Mouse (Mus musculus): ENCODE results near the gene Gm21882. TPM values are rescaled to one million over a fixed set of nuclear protein-coding genes. Genes with fewer than 3 reads are reported as not detected.
"Not testable (repeated sequence)": the region's sequence is repeated elsewhere in the genome, so short reads cannot be mapped to it uniquely, and the experiment has no call there.

Gm21882 gene
- not detected in 2 replicates for polyA plus RNA-seq (2014; fragmentation: Nextera tagmentation; extraction: Ambion mirVana)

DNA sequence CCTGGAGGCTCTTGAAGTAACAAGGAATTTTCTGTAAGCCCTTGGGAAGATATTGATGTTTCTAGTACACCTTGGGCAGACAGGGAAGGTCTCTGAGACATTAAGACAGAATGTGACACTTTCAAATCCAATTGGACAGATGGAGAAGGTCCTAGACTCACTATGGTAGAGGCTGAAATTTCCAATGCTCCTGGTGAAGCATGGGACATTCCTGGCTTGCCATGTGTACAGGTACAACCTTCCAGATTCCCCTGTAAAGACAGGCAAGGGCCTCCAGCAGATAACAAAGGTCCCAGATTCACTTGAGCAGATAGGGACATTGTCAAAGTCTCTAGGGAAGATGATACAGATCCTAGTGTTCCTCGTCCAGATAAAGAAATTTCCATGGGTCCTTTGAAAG, at the start of gene Gm21882:
TSS of gene Gm21882 (minus strand) at position 101 of the 400 bp plus-strand sequence.
- DNase-seq (ENCODE audit: low spot score); H3K9me3 ChIP-seq (ENCODE audit: control insufficient read depth, low read length); ATAC-seq (replicated peaks; ENCODE audit: low FRiP score, low TSS enrichment, low read depth); H3K27me3 ChIP-seq (replicated peaks; ENCODE audit: control insufficient read depth, insufficient read depth, low read length); H3K36me3 ChIP-seq (ENCODE audit: control insufficient read depth, insufficient read depth, low read length); H3K27ac ChIP-seq (ENCODE audit: low read depth); H3K4me2 ChIP-seq (ENCODE audit: low read length); H3K4me1 ChIP-seq (replicated peaks; ENCODE audit: control insufficient read depth, insufficient read depth, low read length); H3K4me3 ChIP-seq (ENCODE audit: low read depth, low read length); H3K9ac ChIP-seq (ENCODE audit: low read length): not testable (repeated sequence)
- 83% methylated on average over 1 of the region's 1 CpGs for WGBS

Other genes starting within 250 kb of the Gm21882 start
- gene Gm21865, start 64.6 kb downstream of the Gm21882 start, polyA plus RNA-seq (2014; fragmentation: Nextera tagmentation; extraction: Ambion mirVana), result not detected in 2 replicates